Mouse (Mus musculus) stomach, postnatal 0 days (tissue): ENCODE results near the gene Snn.

Source experiments
- CTCF ChIP-seq: IDR thresholded peaks from 2 replicates; pipeline ENCODE4 v1.5.1; 2016; ENCODE audit warnings: antibody characterized with exemption, low read depth, mild to moderate bottlenecking, moderate library complexity
- EP300 ChIP-seq: optimal IDR thresholded peaks from 2 replicates; pipeline ENCODE3; 2016; ENCODE audit warnings: antibody characterized with exemption

DNA sequence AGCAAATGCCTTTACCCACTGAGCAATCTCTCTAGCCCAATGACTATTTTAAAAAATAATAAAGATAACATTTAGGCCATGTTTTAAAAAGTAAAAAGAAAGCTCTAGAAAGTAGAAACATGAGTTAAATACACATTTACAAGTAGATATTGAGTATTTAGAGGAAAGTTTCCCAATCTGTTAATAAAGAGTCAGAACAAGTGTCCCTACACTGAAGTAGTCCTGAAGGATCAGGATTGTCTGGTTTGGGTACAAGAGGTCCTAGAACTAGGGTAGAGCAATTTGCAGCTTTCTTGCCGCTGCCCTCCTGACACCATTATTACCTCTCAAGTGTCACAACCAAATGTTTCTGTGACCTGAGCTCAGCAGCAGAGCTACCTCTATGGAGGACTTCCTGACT, 63.4 kb downstream of the Snn start:
- TF ChIP-seq EP300 (no peak), CTCF (no peak)
